Mouse (Mus musculus) kidney, postnatal 36 days (tissue): Measurements from ENCODE around the gene 2310003L06Rik.

Experiments
- DNase-seq, 2 experiments: peaks; one replicate each; pipeline ENCODE4 v3.0.0; 2021 to 2022; ENCODE audit warnings: mixed read lengths in 2 of 2

The 2310003L06Rik gene

DNA sequence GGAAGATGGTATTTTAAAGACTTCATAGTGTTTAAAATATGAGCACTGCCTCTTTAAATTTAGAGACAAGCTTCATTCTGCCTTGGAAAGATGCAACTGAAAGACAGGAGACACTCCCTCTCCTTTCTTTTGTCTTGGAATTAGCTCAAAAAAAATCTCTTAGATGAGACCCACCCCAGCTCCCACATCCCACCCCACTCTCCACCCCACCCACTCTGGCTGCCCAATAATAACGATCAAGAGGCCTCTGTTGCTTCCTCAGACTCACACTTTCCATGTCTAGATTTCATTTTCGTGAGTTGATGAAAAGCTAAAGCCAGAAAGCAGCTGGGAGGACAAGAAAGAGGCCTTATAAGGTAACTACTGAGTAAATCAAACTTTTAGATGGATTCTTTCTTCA, at the start of gene 2310003L06Rik, which contains the start of gene Gm28434:
Gene 2310003L06Rik (plus strand): TSS at position 259 of the 400 bp plus-strand sequence.
Gene Gm28434 (plus strand): TSS at position 317 of the 400 bp plus-strand sequence.
- no peak for DNase-seq

DNA sequence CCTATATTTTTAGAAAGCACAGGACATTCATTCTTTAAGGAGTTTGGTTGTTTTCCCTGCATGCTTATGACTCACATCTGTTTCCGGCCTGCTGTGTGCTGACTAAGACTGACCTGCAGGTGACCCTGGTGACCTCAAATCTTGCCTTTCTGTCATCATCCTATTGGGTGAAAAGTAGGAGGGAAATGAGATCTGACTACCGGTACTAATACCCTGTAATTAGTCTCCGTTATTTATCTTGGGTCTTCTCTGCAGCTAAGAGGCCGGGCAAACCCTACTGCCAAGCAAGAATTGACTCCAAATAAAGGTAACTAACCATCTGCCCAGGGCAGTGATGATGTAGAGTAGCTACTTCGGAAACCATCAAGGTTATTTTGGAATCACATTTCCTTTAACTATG, 43.9 kb upstream of the 2310003L06Rik start, which contains the start of gene Csn3:
Gene Csn3 (plus strand): TSS at position 208 of the 400 bp plus-strand sequence.
- DNase-seq: no peak

DNA sequence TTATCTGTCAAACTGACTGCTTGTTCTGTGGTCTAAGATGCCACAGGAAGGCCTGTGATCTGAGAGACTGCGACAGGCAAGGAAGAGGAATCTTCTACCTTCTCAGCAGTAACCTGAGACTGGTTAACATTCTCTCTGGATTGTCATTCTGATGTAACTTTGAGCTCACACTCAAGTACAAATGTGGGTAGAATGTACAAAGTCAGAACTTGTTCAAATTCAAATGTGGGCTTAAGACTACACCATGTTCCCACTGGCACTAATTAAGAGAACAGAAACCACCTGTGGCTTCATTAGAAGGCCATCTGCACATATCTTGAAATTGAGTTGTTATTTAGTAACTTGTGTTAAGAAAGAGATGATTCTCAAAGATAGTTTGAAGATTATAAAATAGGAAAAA, 37.7 kb upstream of the 2310003L06Rik start:
- DNase-seq: no peak

DNA sequence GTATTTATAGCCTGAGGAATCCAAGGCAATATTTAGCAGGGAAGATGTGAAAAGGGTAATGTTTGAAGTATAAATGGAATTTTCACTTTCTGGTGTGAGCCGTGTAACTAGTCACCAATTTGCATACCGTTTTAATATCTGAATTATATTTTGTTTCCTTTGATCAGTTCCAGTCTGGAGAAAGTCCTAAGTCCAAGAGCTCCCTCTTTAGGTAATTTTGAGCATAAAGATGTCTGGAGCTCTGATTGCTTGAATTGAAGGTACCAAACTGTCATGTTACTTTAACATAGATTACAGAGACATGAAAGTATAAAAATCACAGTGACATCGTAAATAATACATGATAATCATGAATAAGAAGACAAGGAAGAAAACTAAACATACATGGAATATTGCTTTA, 28.5 kb upstream of the 2310003L06Rik start:
- DNase-seq: no peak

DNA sequence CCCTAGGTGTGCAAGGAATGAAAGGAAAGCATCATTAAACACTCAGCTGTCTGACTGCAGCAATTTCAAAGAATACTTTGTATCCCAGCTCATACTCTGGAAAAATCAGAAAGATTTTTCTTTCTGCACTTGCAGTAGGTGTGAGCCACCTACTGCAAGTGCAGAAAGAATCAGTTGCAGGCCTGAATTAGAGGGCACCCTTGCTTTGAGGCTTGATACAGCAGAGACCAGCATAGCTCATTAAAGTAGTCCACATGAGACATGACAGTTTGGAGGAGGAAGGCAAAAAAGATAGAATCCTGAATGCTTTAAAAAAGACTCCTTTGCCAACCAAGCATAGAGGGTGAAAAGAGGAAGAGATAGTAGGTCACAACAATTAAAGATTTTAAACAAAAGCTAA, 26.7 kb upstream of the 2310003L06Rik start:
- no peak for DNase-seq

DNA sequence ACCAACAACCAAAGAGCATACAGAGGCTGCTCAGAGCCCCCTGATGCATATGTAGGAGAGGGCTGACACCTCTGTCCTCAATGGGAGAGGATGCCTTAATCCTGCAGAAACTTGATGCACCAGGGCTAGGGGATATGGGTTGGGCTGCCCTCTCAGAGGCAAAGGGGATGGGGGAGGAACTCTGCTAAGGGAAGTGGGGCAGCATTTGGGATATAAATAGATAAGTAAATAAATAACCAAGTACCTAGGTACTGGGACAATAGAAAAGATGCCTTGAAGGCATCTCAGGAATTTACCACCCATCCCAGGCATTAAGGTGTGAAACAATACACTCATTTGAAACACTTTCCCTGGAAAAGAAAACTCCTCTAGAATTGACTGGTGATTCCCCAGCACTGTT, 17.4 kb upstream of the 2310003L06Rik start:
- DNase-seq: no peak

DNA sequence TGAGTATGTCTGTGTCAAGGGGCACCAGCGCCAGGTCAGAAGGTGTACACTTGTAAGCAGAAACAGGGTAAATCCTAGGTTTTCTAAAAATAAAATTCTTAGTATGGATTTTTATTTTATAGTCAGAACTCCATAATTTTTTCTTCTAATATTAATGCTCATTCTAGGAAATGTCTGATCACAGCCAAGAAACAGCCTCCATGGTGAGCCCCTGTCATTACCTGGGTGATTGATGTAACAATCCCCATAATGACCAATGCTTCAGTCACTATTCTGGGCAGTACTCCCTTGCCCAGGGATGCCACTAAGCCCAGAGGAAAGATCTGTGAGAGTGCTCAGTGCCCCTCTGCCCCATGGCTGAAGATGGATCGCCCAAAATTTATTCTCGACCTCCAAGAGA, 9.9 kb downstream of the 2310003L06Rik start, which contains the start of gene Cabs1:
Gene Cabs1 (plus strand): TSS at position 301 of the 400 bp plus-strand sequence.
- no peak for DNase-seq

DNA sequence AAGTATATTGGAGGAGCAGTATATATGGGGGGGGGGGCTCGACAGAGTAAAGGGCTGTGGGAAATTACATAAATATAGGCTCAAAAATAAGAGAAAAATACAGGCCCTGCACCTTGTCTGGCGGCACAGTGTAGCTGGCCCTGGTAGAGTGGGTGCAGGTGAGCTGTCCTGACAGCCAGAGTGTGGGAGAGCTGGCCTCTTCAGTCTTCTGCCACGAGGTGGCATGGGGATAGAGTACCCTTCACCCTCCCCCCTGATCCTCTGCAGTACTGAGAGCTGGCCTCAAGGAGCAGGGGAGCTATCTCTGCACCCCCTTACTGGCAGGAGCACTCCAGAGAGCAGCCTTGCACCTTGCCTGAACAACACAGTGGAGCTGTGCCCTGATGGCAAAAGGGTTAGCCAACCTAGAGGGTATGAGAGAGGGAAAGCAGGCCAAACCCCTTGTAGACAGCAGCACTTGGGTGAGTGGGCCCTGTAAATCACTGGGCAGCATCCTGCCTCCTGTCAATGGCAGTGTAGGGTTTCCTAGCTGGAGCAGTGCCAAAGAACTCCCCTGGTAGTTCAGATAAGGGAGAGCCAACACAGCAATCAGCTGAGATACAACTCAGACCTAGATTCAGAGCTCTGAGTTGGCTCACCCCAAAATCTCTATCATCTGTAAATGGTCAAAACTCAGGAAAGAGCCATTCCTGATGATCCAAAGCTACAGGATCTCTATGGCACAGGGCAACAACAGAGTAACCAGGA, 13.4 kb downstream of the 2310003L06Rik start:
- no peak for DNase-seq

DNA sequence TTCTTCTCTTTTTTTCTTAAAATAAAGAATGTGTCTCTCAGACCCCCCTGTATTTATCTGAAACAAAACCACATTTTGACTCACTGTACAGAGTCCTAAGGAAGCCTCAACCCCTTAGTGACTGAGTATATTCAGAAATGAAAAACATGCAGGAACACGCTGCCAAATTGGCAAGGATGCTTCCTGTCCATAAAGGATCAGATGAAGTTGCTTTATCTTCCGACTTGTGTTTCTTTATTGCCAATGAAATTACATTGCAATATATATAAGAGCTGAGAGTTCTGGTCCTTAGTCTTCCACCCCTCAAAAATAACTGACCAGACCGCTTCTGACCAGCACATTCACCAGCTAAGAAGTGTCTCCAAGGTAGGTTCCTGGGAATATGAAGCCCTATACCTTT, 33.0 kb downstream of the 2310003L06Rik start, which contains the start of gene Smr3a:
Gene Smr3a (plus strand): TSS at position 301 of the 400 bp plus-strand sequence.
- no peak for DNase-seq

DNA sequence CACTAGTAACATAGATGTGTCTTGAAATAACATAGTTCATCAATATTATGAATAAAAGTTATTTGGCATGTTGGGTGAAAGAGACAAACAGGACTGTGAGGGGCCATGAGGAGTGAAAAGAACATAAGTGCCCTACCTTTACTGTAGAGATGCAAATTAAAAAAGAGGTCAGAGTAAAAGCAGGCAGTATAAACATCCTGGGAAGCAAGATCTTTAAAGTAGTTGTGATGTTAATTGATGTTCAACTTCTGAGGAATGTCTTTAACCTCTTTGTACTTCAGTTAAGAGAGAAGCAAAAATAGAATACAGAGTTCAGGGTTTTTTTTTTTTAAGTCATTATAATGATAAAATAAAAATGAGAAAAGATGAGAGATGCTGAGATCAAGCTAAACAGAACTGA, 36.0 kb downstream of the 2310003L06Rik start:
- DNase-seq: no peak
